Mouse (Mus musculus): ENCODE results near the gene Atf1. TPM values are rescaled to one million over a fixed set of nuclear protein-coding genes. Genes with fewer than 3 reads are reported as not detected.

The Atf1 gene
- polyA plus RNA-seq, 1 experiment from 2014 or later, result 14.4 TPM

DNA sequence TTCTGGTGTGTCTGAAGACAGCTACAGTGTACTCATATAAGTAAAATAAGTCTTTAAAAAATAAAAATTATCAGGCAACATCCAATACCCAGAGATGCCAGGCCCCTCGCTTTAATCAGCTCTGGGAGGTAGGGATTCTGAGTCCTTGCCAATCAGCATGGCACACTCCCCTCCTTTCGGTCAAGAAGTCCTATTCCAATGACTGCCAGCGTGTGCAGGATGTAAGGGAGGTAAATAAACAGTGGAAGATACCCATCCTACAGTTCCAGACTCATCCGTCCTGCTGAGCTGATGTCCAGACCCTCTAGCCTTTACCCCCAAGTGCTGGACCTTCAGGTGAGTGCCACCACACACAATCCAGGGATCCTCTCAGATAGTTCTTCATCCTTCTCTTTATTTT lies 2.2 kb upstream of the Atf1 start:
- H3K27ac ChIP-seq (replicated peaks; ENCODE audit: low read depth, low read length), result no peak overlapping the region
- ATAC-seq (ENCODE audit: low FRiP score, low TSS enrichment) (no peak), DNase-seq (no peak)
- H3K4me2 ChIP-seq (ENCODE audit: low read length), result no peak overlapping the region
- H3K9ac ChIP-seq (replicated peaks; ENCODE audit: low read length), result no peak overlapping the region
- WGBS, result 96% methylated on average over 4 of the region's 4 CpGs
- no peak overlapping the region for H3K4me3 ChIP-seq (replicated peaks; ENCODE audit: low read depth, low read length)
- no peaks in the 10 kb centered on the region for H3K9me3 ChIP-seq (ENCODE audit: control insufficient read depth, low read length)
- H3K36me3 ChIP-seq (ENCODE audit: control insufficient read depth, insufficient read depth, low read length), result no peaks in the 10 kb centered on the region
- peaks cover 14% of the 10 kb centered on the region for H3K4me1 ChIP-seq (ENCODE audit: control insufficient read depth, insufficient read depth, low read length)
- no peaks in the 10 kb centered on the region for H3K27me3 ChIP-seq (ENCODE audit: control insufficient read depth, insufficient read depth, low read length)

DNA sequence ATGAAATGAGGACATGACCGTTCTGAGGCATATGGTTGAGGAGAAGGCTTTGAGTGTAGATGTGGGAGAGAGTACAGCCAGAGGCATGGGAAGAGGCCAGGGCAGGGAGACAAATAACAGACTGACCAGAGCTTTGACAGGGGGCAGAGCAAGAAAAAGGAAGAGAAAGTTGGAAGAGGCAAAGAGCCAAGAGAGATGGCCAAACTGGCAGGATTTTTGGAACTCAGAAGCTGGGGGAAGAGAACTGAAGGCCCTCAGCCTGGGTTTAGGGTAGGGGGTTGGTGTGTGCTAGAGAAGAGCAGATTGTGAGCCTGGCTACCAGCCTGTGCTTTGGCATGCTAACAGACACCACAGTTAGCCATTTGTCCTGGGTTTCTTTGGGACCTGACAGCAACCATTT lies 1.7 kb upstream of the Atf1 start:
- 95% methylated on average over 1 of the region's 1 CpGs for WGBS
- H3K27ac ChIP-seq (replicated peaks; ENCODE audit: low read depth, low read length), result no peak overlapping the region
- H3K4me3 ChIP-seq (replicated peaks; ENCODE audit: low read depth, low read length), result no peak overlapping the region
- no peak for ATAC-seq (ENCODE audit: low FRiP score, low TSS enrichment)
- H3K9ac ChIP-seq (replicated peaks; ENCODE audit: low read length), result no peak overlapping the region
- no peaks in the 10 kb centered on the region for H3K27me3 ChIP-seq (ENCODE audit: control insufficient read depth, insufficient read depth, low read length)
- DNase-seq, result no peak
- no peak overlapping the region for H3K4me2 ChIP-seq (ENCODE audit: low read length)
- H3K9me3 ChIP-seq (ENCODE audit: control insufficient read depth, low read length), result no peaks in the 10 kb centered on the region
- no peaks in the 10 kb centered on the region for H3K36me3 ChIP-seq (ENCODE audit: control insufficient read depth, insufficient read depth, low read length)
- peaks cover 14% of the 10 kb centered on the region for H3K4me1 ChIP-seq (ENCODE audit: control insufficient read depth, insufficient read depth, low read length)

DNA sequence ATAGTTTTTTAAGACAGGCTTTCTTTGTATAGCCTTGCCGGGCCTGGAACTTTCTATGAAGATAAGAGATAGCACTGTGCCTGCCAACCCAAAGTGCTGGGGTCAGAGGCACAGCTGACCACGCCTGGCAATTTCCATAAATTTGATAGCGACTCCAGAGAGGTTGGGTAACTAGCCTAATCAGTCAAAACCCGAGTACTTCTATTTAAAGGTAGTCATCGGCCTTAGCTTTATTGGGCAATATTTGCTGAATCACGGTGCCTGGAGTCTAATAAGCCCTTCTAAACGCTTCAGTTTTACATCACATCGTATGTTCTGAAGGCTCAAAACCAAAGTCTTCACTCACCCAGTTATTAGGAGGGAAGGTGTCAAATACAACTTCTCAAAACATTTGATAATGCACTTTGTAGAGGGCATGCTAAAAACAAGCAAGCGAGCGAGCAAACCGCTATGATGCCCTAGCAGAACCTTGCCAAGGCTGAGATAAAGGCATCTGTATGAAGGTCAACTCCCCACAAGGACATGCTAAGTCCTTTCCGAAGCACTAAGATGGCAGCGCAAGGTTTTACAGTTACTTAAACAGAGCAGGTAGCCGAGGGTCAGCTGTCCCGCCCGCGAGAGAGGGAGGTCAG lies 472 bp upstream of the Atf1 start:
- ATAC-seq (ENCODE audit: low FRiP score, low TSS enrichment) (peak; percentile 21; the same call in 1 of the 2 replicates), DNase-seq (no peak)
- Histone ChIP-seq H3K4me3 (replicated peaks; ENCODE audit: low read depth, low read length) (peak overlapping the region; percentile 81), H3K4me1 (ENCODE audit: control insufficient read depth, insufficient read depth, low read length) (peaks cover 14% of the 10 kb centered on the region), H3K27ac (replicated peaks; ENCODE audit: low read depth, low read length) (peak overlapping the region; percentile 100), H3K9ac (replicated peaks; ENCODE audit: low read length) (peak overlapping the region; percentile 99), H3K9me3 (ENCODE audit: control insufficient read depth, low read length) (no peaks in the 10 kb centered on the region), H3K27me3 (ENCODE audit: control insufficient read depth, insufficient read depth, low read length) (no peaks in the 10 kb centered on the region), H3K4me2 (ENCODE audit: low read length) (peak overlapping the region; percentile 67), H3K36me3 (ENCODE audit: control insufficient read depth, insufficient read depth, low read length) (no peaks in the 10 kb centered on the region)
- 5% methylated on average over 17 of the region's 17 CpGs for WGBS

DNA sequence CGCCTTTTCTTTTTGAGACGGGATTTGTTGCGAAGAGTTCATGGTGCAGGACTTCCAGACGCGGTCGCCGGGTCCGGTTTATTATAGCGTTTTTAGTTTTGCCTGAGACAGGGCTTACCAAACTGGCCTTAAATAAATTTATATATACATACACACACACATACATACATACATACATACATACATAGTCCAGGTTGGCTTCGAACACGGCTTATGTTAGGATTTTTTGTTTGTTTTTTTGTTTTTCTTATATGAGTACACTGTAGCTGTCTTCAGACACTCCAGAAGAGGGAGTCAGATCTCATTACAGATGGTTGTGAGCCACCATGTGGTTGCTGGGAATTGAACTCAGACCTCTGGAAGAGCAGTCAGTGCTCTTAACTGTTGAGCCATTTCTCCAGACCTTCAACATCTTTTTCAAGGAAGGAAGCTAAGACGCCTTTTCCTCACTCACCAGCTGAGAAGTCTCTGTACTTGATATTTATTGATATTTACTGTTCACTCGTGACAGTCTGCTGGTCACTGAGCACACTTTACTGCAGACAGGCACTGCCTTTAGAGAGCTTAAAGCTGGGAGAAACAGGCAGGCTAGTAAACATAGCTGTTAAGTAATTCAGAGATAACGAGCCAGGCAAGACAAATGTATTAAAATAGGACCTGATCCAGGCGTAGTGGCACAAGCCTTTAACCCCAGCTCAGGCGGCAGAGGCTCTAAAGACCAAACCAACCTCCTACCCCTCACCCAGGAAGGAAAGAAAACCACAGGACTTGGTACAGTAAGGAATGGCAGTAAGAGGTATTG lies 1.1 kb downstream of the Atf1 start:
- Histone ChIP-seq H3K27me3 (ENCODE audit: control insufficient read depth, insufficient read depth, low read length) (no peaks in the 10 kb centered on the region), H3K9me3 (ENCODE audit: control insufficient read depth, low read length) (no peaks in the 10 kb centered on the region), H3K27ac (replicated peaks; ENCODE audit: low read depth, low read length) (peak overlapping the region; percentile 100), H3K4me3 (replicated peaks; ENCODE audit: low read depth, low read length) (peak overlapping the region; percentile 81), H3K4me2 (ENCODE audit: low read length) (peak overlapping the region; percentile 67), H3K4me1 (ENCODE audit: control insufficient read depth, insufficient read depth, low read length) (peaks cover 14% of the 10 kb centered on the region), H3K36me3 (ENCODE audit: control insufficient read depth, insufficient read depth, low read length) (peaks cover 7% of the 10 kb centered on the region), H3K9ac (replicated peaks; ENCODE audit: low read length) (peak overlapping the region; percentile 99)
- ATAC-seq (ENCODE audit: low FRiP score, low TSS enrichment), result no peak
- WGBS, result 18% methylated on average over 16 of the region's 16 CpGs
- DNase-seq, result no peak

DNA sequence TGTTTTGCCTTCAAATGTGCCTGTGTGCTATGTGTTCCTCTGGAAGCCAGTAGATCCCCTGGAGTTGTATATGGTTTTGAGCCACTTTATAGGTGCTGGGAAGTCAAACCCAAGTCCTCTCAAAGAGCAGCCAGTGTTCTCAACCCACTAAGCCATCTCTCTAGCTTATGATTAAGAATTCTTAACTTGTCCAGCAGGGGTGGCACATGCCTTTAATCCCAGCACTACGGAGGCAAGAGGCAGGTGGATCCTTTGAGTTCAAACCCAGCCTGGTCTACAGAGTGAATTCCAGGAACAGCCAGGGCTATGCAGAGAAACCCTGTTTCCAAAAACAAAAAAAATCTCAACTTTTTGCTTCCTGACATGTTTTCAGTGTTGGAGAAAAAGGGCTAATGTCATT lies 3.0 kb downstream of the Atf1 start:
- peaks cover 22% of the 10 kb centered on the region for H3K36me3 ChIP-seq (ENCODE audit: control insufficient read depth, insufficient read depth, low read length)
- DNase-seq, result no peak
- no peak overlapping the region for H3K4me2 ChIP-seq (ENCODE audit: low read length)
- H3K4me3 ChIP-seq (replicated peaks; ENCODE audit: low read depth, low read length), result no peak overlapping the region
- no peak for ATAC-seq (ENCODE audit: low FRiP score, low TSS enrichment)
- H3K27ac ChIP-seq (replicated peaks; ENCODE audit: low read depth, low read length), result no peak overlapping the region
- no peaks in the 10 kb centered on the region for H3K27me3 ChIP-seq (ENCODE audit: control insufficient read depth, insufficient read depth, low read length)
- H3K9me3 ChIP-seq (ENCODE audit: control insufficient read depth, low read length), result no peaks in the 10 kb centered on the region
- 47% methylated on average over 1 of the region's 1 CpGs for WGBS
- peaks cover 14% of the 10 kb centered on the region for H3K4me1 ChIP-seq (ENCODE audit: control insufficient read depth, insufficient read depth, low read length)
- no peak overlapping the region for H3K9ac ChIP-seq (replicated peaks; ENCODE audit: low read length)

DNA sequence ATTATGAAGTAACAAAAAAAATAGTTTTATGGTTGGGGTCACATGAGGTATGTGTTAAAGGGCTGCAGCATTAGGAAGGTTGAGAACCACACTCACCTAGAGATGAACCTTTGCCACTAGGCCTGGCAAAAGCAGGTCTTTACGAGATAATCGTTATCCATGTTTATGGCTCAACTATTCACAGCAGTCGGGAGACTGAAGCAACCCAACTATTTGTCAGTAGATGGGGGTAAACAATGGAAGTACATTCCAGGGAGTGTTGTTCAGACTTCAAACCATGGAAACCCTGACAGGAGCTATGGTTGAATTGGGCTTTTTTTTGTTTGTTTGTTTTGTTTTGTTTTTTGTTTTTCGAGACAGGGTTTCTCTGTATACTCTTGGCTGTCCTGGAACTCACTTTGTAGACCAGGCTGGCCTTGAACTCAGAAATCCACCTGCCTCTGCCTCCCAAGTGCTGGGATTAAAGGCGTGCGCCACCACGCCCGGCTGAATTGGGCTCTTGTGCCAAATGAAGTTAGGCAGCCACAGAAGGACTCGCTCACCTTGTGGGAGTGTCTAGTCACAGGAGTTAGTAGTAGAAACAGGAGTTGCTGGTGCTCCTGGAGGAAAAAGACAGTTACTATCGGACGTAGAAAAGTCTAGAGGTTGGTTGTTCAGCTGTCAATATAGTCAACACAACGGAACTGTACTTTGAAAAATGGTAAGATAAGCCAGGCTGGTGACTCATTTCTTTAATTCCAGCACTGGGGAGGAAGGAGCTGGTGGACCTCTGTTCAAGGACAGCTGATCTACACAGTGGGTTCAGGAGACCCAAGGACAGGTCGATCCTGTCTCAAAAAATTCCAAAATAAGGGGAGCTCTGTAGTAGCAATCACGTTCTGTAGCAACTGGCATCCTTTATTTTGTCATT lies 4.3 kb downstream of the Atf1 start:
- H3K4me2 ChIP-seq (ENCODE audit: low read length), result no peak overlapping the region
- H3K4me3 ChIP-seq (replicated peaks; ENCODE audit: low read depth, low read length), result no peak overlapping the region
- peaks cover 11% of the 10 kb centered on the region for H3K4me1 ChIP-seq (ENCODE audit: control insufficient read depth, insufficient read depth, low read length)
- no peaks in the 10 kb centered on the region for H3K27me3 ChIP-seq (ENCODE audit: control insufficient read depth, insufficient read depth, low read length)
- no peak overlapping the region for H3K27ac ChIP-seq (replicated peaks; ENCODE audit: low read depth, low read length)
- 95% methylated on average over 14 of the region's 14 CpGs for WGBS
- ATAC-seq (ENCODE audit: low FRiP score, low TSS enrichment) (no peak), DNase-seq (no peak)
- H3K9me3 ChIP-seq (ENCODE audit: control insufficient read depth, low read length), result no peaks in the 10 kb centered on the region
- no peak overlapping the region for H3K9ac ChIP-seq (replicated peaks; ENCODE audit: low read length)
- peaks cover 30% of the 10 kb centered on the region for H3K36me3 ChIP-seq (ENCODE audit: control insufficient read depth, insufficient read depth, low read length)

DNA sequence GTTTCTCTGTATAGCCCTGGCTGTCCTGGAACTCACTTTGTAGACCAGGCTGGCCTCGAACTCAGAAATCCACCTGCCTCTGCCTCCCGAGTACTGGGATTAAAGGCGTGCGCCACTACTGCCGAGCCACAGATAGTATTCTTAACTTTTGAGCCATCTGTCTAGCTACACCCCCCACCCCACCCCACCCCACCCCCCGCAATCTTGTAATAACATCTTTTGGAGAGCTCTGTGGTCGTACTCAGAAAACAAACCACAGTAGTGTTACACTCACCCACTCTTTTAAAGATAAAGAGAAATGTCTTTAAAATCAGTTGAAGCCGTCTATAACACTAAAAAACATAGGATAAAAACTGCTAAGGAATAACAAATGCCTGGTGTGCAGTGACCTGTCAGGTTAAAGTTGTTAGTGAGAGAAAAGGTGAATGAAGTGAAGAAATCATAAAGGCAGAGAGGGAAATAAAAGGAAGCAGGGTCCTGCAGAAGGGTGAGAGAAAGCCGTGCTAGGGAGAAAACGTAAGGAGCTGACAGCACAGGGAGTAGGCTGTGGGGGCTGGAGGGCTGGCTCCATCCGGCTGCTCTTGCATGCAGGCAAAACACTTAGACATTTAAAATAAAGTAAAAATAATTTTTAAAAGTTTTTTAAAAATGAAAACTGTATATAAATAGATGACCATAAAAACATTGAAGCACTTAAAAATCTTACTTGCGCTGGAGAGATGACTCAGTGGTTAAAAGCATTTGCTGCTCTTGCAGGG lies 7.8 kb downstream of the Atf1 start:
- ATAC-seq (ENCODE audit: low FRiP score, low TSS enrichment) (no peak), DNase-seq (no peak)
- Histone ChIP-seq H3K27me3 (ENCODE audit: control insufficient read depth, insufficient read depth, low read length) (no peaks in the 10 kb centered on the region), H3K4me2 (ENCODE audit: low read length) (no peak overlapping the region), H3K36me3 (ENCODE audit: control insufficient read depth, insufficient read depth, low read length) (peaks cover 56% of the 10 kb centered on the region), H3K9me3 (ENCODE audit: control insufficient read depth, low read length) (no peaks in the 10 kb centered on the region), H3K27ac (replicated peaks; ENCODE audit: low read depth, low read length) (no peak overlapping the region), H3K9ac (replicated peaks; ENCODE audit: low read length) (no peak overlapping the region), H3K4me3 (replicated peaks; ENCODE audit: low read depth, low read length) (no peak overlapping the region), H3K4me1 (ENCODE audit: control insufficient read depth, insufficient read depth, low read length) (no peaks in the 10 kb centered on the region)
- 93% methylated on average over 12 of the region's 12 CpGs for WGBS

DNA sequence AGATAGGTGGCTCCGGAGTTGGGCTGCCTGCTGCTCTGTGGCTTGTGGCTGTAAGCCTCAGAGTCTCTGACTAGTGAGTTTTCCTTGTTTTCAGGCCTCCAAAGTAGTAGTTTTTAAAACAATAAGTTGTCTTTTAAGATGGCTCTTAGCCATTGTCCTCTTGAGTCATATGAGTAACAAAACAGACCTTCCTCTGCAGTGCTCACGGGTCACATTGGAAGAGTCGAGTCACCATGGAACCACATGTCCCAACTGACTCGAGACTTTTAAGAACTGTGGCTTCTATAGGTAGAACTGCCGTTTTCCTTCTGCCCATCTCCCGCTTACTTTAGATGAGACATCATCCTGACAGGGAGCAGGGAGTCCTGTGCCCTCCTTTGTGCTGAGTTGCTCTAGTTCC lies 9.3 kb downstream of the Atf1 start:
- Histone ChIP-seq H3K9me3 (ENCODE audit: control insufficient read depth, low read length) (no peaks in the 10 kb centered on the region), H3K27ac (replicated peaks; ENCODE audit: low read depth, low read length) (no peak overlapping the region), H3K4me1 (ENCODE audit: control insufficient read depth, insufficient read depth, low read length) (no peaks in the 10 kb centered on the region), H3K36me3 (ENCODE audit: control insufficient read depth, insufficient read depth, low read length) (peaks cover 69% of the 10 kb centered on the region), H3K4me3 (replicated peaks; ENCODE audit: low read depth, low read length) (no peak overlapping the region), H3K4me2 (ENCODE audit: low read length) (no peak overlapping the region), H3K27me3 (ENCODE audit: control insufficient read depth, insufficient read depth, low read length) (no peaks in the 10 kb centered on the region), H3K9ac (replicated peaks; ENCODE audit: low read length) (no peak overlapping the region)
- ATAC-seq (ENCODE audit: low FRiP score, low TSS enrichment) (no peak), DNase-seq (no peak)
- WGBS, result 92% methylated on average over 6 of the region's 6 CpGs

Measured in midbrain, embryonic 14.5 days (tissue).